Mouse (Mus musculus) kidney, adult 9 months (tissue): Measurements from ENCODE around the gene 1700040F15Rik.
"Not testable (repeated sequence)": the region's sequence is repeated elsewhere in the genome, so short reads cannot be mapped to it uniquely, and the experiment has no call there.

ENCODE experiments used
- DNase-seq: peaks from one replicate; pipeline ENCODE4 v3.0.0; 2022

The 1700040F15Rik gene

GRCm38 (mm10) chrY:61101947-61102346 lies at the start of gene 1700040F15Rik:
1700040F15Rik (plus strand) TSS chrY:61102247.
- not testable (repeated sequence) for DNase-seq
